Mouse (Mus musculus): ENCODE data around the gene Styx.

Styx gene

GRCm38 (mm10) chr14:45469446-45469845, 118.6 kb downstream of the Styx start:
- no peak for DNase-seq (ENCODE audit: low spot score)

Data from adipocyte (in vitro differentiated cells).